Comparison of ENCODE assay signal across 14 mouse cellular contexts in genomic region chr12:105517026-105517675, GRCm38 (mm10). TPM values are rescaled to one million over a fixed set of nuclear protein-coding genes. Genes with fewer than 3 reads are reported as not detected.
DNase-seq lines count a peak whose midpoint lies in the region; ATAC-seq and TF ChIP-seq lines count a peak whose summit lies in the region.
"Had no signal": no experiment of that assay in that cellular context is flagged by ENCODE, and none has a peak within 500 bp of the region (broad histone marks: within the 10 kb centered on the region; RNA-seq: fewer than 3 reads in every experiment).

No protein-coding gene starts in this region.

- H3K9me3 ChIP-seq in kidney, embryonic 16.5 days (ENCODE audit: low read length) = peaks cover 4% of the 10 kb centered on the region; the same call in 1 of the 2 replicates
- H3K9me3 ChIP-seq in stomach, postnatal 0 days (ENCODE audit: control insufficient read depth, low read length) = no peaks in the 10 kb centered on the region
- no peaks in the 10 kb centered on the region for H3K9me3 ChIP-seq in midbrain, embryonic 13.5 days
- H3K9me3 ChIP-seq: midbrain, embryonic 15.5 days had no signal

- H3K27me3 ChIP-seq in kidney, embryonic 16.5 days (ENCODE audit: insufficient read depth, low read length) = no peaks in the 10 kb centered on the region
- H3K27me3 ChIP-seq in stomach, postnatal 0 days (ENCODE audit: control insufficient read depth, insufficient read depth, low read length) = no peaks in the 10 kb centered on the region
- H3K27me3 ChIP-seq in midbrain, embryonic 13.5 days = no peaks in the 10 kb centered on the region
- H3K27me3 ChIP-seq: limb, embryonic 12.5 days; midbrain, embryonic 15.5 days had no signal

- H3K4me3 ChIP-seq in kidney, embryonic 16.5 days (ENCODE audit: low read length) = no peak overlapping the region
- H3K4me3 ChIP-seq in stomach, postnatal 0 days (ENCODE audit: low read depth, low read length) = no peak overlapping the region
- no peak overlapping the region for H3K4me3 ChIP-seq in midbrain, embryonic 13.5 days (replicated peaks)
- H3K4me3 ChIP-seq: erythroblast, embryonic 14.5 days; heart, adult 2 months; limb, embryonic 12.5 days; midbrain, embryonic 15.5 days had no signal

- no peak overlapping the region for H3K27ac ChIP-seq in kidney, embryonic 16.5 days (ENCODE audit: low read length)
- no peak overlapping the region for H3K27ac ChIP-seq in stomach, postnatal 0 days (replicated peaks)
- no peak overlapping the region for H3K27ac ChIP-seq in midbrain, embryonic 13.5 days
- H3K27ac ChIP-seq: heart, adult 2 months; limb, embryonic 12.5 days; midbrain, embryonic 15.5 days had no signal

- peak; percentile 8 for TF ChIP-seq EP300 in stomach, postnatal 0 days (optimal IDR thresholded peaks at IDR 0.05)

- no peak for ATAC-seq in kidney, embryonic 16.5 days (ENCODE audit: low FRiP score, low TSS enrichment)
- peak; percentile 53 for ATAC-seq in stomach, postnatal 0 days (ENCODE audit: low FRiP score, low TSS enrichment)
- ATAC-seq in midbrain, embryonic 13.5 days = no peak
- ATAC-seq: intestine, postnatal 0 days; midbrain, embryonic 15.5 days had no signal

- 41% methylated on average over 21 of the region's 21 CpGs for WGBS in kidney, embryonic 16.5 days
- 38% methylated on average over 21 of the region's 21 CpGs for WGBS in stomach, postnatal 0 days
- WGBS in midbrain, embryonic 13.5 days = 86% methylated on average over 21 of the region's 21 CpGs

- TF ChIP-seq CTCF in stomach, postnatal 0 days (IDR thresholded peaks at IDR 0.05; ENCODE audit: low read depth) = no peak

- no peak overlapping the region for H3K9ac ChIP-seq in kidney, embryonic 16.5 days (replicated peaks; ENCODE audit: low read length)
- no peak overlapping the region for H3K9ac ChIP-seq in stomach, postnatal 0 days (ENCODE audit: low read length)
- H3K9ac ChIP-seq in midbrain, embryonic 13.5 days (replicated peaks) = no peak overlapping the region
- H3K9ac ChIP-seq: limb, embryonic 12.5 days; midbrain, embryonic 15.5 days had no signal

- DNase-seq in kidney, adult 11 months = peak; percentile 60
- peak; percentile 69 for DNase-seq in fibroblast of lung, adult 2 months (ENCODE audit: low read depth)
- peak; percentile 53 to 71 for DNase-seq in kidney, postnatal 4 days
- peak; percentile 47 for DNase-seq in stomach, postnatal 0 days (ENCODE audit: low spot score)
- DNase-seq in left cerebral cortex, adult 9 months (ENCODE audit: low spot score in 2 of 2) = no peak
- no peak for DNase-seq in urinary bladder, postnatal 4 days (ENCODE audit: low spot score in 2 of 2)
- DNase-seq: cerebellum, adult 8-10 months had no signal

- no peak overlapping the region for H3K4me2 ChIP-seq in kidney, embryonic 16.5 days (replicated peaks; ENCODE audit: low read depth, low read length)
- no peak overlapping the region for H3K4me2 ChIP-seq in stomach, postnatal 0 days (replicated peaks; ENCODE audit: low read depth)
- no peak overlapping the region for H3K4me2 ChIP-seq in midbrain, embryonic 13.5 days (replicated peaks)
- H3K4me2 ChIP-seq: limb, embryonic 12.5 days; midbrain, embryonic 15.5 days had no signal

- peaks cover 34% of the 10 kb centered on the region for H3K4me1 ChIP-seq in kidney, embryonic 16.5 days (ENCODE audit: insufficient read depth, low read length)
- H3K4me1 ChIP-seq in stomach, postnatal 0 days (replicated peaks; ENCODE audit: control insufficient read depth, insufficient read depth) = no peaks in the 10 kb centered on the region
- H3K4me1 ChIP-seq in midbrain, embryonic 13.5 days (replicated peaks) = no peaks in the 10 kb centered on the region
- H3K4me1 ChIP-seq: midbrain, embryonic 15.5 days had no signal

- H3K36me3 ChIP-seq in kidney, embryonic 16.5 days (ENCODE audit: insufficient read depth, low read length) = no peaks in the 10 kb centered on the region
- no peaks in the 10 kb centered on the region for H3K36me3 ChIP-seq in stomach, postnatal 0 days (ENCODE audit: control insufficient read depth, insufficient read depth, low read length)
- H3K36me3 ChIP-seq in midbrain, embryonic 13.5 days = no peaks in the 10 kb centered on the region
- H3K36me3 ChIP-seq: limb, embryonic 12.5 days; midbrain, embryonic 15.5 days had no signal

RNA-seq across cellular contexts. Expression of gene Bdkrb2, which starts 45.9 kb away (rescaled TPM):
- polyA plus RNA-seq in kidney, embryonic 16.5 days (2015; fragmentation: Nextera tagmentation; extraction: Ambion mirVana) = 1.7 and 1.9 TPM in 2 replicates
- 4.0 and 4.1 TPM in 2 replicates for polyA plus RNA-seq in stomach, postnatal 0 days (2015; fragmentation: Nextera tagmentation; extraction: Ambion mirVana)
- polyA plus RNA-seq in midbrain, embryonic 13.5 days (2015; fragmentation: Nextera tagmentation; extraction: Ambion mirVana) = 0.53 and 0.77 TPM in 2 replicates
- polyA plus RNA-seq: erythroblast, embryonic 14.5 days had no signal

Comparison
In these comparisons a context has a peak if more than half of its experiments do, and no peak if none do; other contexts are left out.
1. DNase-seq: peak in kidney, adult 11 months (single experiment), fibroblast of lung, adult 2 months (single experiment), kidney, postnatal 4 days (2 of 2) and stomach, postnatal 0 days (single experiment); none in left cerebral cortex, adult 9 months (0 of 2) and urinary bladder, postnatal 4 days (0 of 2).